Mouse (Mus musculus) G1E (cell line): Measurements from ENCODE around the gene Mark2.

ENCODE experiments used
- CTCF ChIP-seq: IDR thresholded peaks from 2 replicates; pipeline ENCODE4 v1.5.1; 2012; ENCODE audit warnings: low read depth, low read length, inconsistent platforms, mixed read lengths
- POLR2AphosphoS5 ChIP-seq: IDR thresholded peaks from 2 replicates; pipeline ENCODE4 v1.6.1; 2012; ENCODE audit warnings: low read depth, low read length, inconsistent platforms; ENCODE audit not compliant: insufficient replicate concordance

- TF ChIP-seq POLR2AphosphoS5 (no peak), CTCF (no peak)
Measured at GRCm38 (mm10) chr19:7236011-7236410, 105.6 kb downstream of the Mark2 start.
